Mouse (Mus musculus): ENCODE data around the gene Muc13. TPM values are rescaled to one million over a fixed set of nuclear protein-coding genes. Genes with fewer than 3 reads are reported as not detected.

Muc13 gene
- polyA plus RNA-seq (2014; fragmentation: Illumina TruSeq; extraction: RNeasy Lipid Tissue Mini Kit (QIAGEN cat#74804); ENCODE audit: low read depth, low replicate concordance): 629 TPM

DNA sequence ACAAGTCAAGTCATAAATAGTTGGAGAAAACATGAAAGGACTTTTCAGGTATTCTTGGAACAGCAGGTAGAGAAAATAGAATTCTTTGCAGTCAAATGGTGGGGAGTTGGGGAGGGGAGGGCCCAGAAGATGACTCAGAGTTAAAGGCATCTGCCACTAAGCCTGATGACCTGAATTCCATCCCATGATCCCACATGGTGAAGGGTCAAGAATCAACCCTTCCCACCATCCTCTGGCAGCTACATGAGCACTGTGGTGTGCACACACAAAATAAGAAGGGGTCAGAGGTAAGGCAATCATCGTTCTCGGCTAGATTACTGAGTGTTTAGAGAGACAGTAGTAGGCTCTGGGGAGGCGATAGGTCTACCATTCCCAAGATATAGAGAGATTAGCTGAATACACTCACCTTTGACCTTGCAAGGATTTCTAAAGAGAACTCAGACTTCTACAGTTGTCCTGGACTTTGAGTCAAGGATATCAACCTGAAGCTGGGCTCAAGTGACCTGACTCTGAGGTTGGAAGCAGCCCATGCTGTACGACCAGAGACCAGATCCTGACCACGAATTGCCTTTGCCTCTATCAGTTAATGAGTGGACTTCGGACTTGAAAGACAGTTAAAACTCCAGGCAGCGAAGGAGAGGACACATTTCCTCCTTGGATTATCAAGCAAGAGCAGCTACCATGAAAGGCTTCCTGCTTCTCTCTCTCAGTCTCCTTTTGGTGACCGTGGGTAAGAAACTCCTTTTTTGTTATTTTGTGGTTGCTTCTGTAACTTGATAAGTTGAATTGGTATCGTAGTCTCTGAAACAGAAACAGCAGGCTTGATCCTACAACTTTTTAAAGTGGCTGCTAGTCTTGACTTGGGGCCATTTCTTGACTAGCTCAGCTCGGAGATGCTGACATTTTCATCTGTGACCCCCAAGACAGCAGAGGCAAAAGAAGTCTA lies at the start of gene Muc13:
Gene Muc13 (plus strand): TSS at position 192 of the 946 bp plus-strand sequence.

DNA sequence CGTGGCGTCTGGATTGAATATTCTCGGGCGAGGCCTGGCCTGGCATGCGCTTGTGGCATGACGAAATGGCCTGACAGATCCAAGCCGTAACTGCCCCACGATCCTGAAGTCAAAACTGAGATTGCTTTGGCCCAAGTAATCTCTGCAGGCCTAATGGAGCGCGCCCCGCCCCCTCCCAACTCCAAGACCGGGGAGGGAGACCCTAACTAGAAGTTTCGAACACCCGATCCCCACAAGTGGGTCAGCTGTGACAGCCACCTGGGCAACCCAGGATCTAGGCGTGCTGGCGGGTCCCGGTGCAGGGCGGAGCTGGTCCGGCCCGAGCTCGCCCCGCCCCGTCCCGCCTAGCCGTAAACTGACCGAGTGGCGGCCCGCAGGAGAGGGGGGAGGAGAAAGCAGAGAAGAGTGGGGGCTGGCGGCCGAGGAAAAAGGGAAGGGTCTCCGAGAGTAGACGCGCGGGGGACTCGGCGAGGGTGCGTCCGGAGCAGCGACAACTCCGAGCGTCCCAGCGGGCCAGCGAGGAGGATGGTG lies 35.5 kb downstream of the Muc13 start, which contains the start of gene Itgb5:
Gene Itgb5 (plus strand): TSS at position 365 of the 531 bp plus-strand sequence.

Other genes with a start within 250 kb of the Muc13 start
- 14.2 TPM for gene Heg1, start 109.7 kb upstream of the Muc13 start, polyA plus RNA-seq (2014; fragmentation: Illumina TruSeq; extraction: RNeasy Lipid Tissue Mini Kit (QIAGEN cat#74804); ENCODE audit: low read depth, low replicate concordance)
- gene Itgb5, start 35.6 kb downstream of the Muc13 start, polyA plus RNA-seq (2014; fragmentation: Illumina TruSeq; extraction: RNeasy Lipid Tissue Mini Kit (QIAGEN cat#74804); ENCODE audit: low read depth, low replicate concordance): 55.9 TPM
- gene Umps, start 173.0 kb downstream of the Muc13 start, polyA plus RNA-seq (2014; fragmentation: Illumina TruSeq; extraction: RNeasy Lipid Tissue Mini Kit (QIAGEN cat#74804); ENCODE audit: low read depth, low replicate concordance): 13.6 TPM